Mouse (Mus musculus) granulocyte monocyte progenitor cell, adult 5-6 weeks (primary cell): ENCODE data around the gene Crlf3. TPM values are rescaled to one million over a fixed set of nuclear protein-coding genes. Genes with fewer than 3 reads are reported as not detected.

Experiments
- ATAC-seq: replicated peaks from 2 replicates; pipeline ENCODE4 v1.8.0; 2016; ENCODE audit warnings: mild to moderate bottlenecking, moderate TSS enrichment, inconsistent platforms; ENCODE audit not compliant: poor library complexity, severe bottlenecking
- total RNA-seq, 2 experiments: library from RNA; stranded (forward) in 1 of 2; stranded (reverse) in 1 of 2; fragments of 200-712, 200-1000 nt in 1 of 2; fragments of >200 nt in 1 of 2; fragmentation: Nextera tagmentation in 1 of 2; gene quantifications; 2 replicates each; pipeline ENCODE4 v1.2.3; 2014 to 2017

Gene Crlf3
- 85.9 and 104 TPM in 2 replicates for total RNA-seq (2014; fragmentation: Nextera tagmentation)
- total RNA-seq (2017): 95.3 and 97.5 TPM in 2 replicates

DNA sequence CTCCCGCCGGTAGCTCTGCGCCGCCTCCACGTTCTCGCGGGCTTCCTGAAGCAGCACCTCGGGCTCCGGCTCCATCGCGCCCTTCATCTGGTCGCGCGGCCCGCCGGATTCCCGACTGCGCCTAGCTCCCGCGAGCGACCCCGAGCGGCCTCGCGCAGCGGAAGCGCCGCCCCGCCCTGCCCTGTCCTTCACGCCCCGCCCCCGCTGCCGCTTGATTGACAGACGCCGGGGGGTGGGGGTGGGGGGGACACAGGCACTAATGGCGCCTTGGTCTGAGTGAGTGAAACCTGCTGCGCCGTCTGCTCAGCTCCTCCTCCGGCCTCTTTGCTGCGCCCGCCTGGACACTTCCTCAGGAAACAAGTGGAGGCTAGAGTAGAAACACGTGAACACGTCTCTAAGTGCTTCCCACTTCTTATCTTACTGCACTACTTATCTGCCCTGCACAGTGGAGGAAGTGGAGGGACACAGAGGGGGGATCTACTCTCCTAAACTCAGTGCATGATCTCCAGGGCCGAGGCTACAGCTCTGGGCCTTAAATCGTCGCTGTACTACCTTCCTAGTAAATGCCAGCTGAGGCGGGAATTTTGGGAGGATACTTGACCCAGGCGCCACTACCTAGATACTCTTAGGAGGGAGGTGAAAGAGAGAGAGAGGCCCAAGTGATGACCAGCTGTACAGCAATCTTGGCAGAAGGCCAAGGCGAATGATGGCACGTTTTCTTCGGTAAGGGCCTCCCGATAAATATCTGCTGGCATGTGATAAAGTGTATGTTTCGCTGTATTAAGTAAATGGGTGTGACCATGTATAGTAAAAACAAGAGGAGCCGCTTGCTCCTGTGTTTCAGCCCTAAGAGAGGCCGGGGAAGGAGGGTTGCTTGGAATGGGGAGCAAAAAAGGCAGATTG lies at the start of gene Crlf3:
Gene Crlf3, minus strand, starts transcription at position 166 of the 903 bp plus-strand sequence.
- peak; percentile 89 for ATAC-seq

DNA sequence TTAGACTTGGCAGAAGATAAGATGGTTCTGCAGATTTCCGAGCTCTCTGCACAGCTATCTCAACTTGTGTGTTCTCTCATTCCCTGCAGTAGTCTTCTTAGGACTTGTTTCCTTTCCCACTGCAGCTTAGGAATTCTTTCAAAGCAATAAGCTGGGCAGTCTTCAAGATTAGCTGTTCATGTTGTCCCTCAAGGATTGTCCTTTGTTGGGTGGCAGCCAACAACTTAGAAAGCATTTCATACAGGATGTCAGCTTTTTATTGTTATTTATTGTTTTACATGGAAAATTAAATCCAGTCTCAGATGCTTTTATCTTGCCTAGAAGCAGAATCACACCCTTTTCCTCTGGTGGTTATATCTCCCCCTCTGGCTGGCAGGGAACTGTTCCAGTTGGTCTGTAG lies 35.6 kb upstream of the Crlf3 start:
- no peak for ATAC-seq

DNA sequence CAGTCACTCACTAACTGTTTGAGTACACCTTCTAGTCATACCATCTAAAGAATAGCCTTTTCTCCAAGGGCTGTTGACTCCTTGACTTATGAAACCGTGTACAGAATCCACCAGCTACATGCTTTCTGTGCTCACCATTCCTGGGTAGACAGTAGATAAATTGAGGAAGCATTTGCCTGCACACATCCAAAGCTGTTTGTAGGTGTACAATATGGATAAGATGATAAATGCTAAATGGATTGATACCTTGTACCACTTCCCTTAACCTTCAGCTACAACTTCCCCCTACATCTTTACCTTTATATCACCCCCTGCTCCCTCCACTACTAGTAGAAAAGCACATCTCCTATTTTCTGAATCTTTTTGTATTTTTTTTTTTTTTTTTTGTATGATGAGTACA lies 23.6 kb upstream of the Crlf3 start:
- no peak for ATAC-seq

DNA sequence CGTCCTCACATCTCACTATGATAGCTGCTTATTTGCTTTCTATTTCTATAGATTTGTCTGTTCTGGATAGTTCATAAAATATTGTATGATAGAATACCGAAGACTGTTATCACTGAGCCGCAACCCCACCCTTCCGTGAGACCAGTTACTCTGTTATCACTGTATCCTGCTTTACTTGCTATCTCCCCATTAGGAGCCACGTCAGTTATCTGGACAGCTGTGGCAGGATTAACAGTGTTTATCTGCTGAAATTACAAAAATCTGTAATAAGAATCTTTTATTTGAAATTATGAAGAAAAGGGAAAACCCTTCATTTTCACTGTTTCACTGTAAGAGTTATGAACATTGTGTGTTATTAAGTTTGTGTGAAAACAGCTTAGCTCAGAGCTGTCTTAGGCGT lies 20.5 kb upstream of the Crlf3 start:
- ATAC-seq: no peak

DNA sequence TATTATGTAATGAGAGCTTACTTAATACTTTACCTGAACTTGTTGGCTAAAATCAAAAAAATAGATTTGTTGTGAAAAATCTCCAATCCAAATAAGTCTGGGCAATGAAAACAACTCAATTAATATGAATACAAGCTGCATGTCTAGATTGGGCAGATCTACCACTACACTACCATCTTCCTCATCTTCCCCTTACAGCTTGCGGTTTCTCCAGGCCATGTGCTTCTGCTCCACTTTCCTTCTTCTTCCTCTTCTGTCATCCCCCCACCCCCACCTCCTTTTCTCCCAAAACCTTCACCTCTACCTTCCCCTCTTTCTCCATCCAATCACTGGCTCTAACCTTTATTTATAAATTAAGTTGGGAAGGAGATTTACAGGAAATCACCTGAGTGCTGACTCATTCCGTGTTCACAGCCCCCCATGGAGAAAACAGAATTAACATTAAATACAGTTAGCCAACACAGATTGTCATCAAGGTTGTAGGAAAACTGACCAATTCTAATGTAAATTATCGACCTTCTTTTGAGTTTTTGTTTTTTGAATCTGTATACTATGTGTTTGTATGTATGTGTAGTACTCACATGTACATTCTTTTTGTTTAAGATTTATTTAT lies 17.8 kb upstream of the Crlf3 start:
- 0 out of 2 replicates have a peak, but pooled peaks have one; percentile 27 for ATAC-seq

DNA sequence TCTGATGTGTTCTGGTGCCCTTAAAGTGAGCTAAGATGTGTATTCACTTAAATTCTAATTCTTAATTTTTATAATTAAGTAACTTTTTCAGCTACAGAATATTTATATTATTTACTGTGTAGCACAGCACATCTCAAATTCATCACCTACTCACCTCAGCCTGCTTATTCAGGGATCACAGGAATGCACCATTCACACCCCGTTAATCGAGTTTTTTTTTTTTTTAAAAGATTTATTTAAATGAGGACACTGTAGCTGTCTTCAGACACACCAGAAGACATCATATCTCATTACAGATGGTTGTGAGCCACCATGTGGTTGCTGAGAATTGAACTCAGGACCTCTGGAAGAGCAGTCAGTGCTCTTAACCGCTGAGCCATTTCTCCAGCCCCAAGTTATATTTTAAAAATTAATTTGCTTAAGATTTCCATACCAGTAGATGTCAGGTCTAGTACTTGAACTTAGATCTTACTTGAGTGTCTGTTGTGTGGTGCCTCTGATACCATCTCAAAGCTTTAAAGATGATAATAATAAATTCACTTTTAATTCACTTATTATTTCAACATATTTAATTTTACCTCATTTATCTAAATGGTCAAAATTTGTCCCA lies 9.9 kb upstream of the Crlf3 start:
- ATAC-seq: no peak

DNA sequence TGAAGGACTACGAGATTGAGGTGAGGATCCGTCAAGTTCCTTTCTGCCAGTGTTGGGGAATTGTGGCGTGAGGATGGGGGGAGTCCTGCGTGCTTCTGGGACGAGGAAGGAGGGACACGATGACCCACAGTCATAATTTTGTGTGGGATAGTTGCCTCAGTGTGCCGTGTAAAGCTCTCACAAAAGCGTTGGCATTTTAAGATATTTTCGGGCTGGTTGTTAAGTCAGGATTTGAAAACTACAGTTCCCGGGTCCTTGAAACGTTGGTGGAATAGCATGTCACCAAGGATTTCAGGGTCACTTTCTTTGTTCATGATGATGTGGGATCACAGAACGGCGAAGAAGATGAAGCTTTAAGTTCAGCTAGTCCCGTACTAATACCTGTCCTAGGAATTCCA lies 9.0 kb upstream of the Crlf3 start:
- peak; percentile 19; the same call in 1 of the 2 replicates for ATAC-seq

DNA sequence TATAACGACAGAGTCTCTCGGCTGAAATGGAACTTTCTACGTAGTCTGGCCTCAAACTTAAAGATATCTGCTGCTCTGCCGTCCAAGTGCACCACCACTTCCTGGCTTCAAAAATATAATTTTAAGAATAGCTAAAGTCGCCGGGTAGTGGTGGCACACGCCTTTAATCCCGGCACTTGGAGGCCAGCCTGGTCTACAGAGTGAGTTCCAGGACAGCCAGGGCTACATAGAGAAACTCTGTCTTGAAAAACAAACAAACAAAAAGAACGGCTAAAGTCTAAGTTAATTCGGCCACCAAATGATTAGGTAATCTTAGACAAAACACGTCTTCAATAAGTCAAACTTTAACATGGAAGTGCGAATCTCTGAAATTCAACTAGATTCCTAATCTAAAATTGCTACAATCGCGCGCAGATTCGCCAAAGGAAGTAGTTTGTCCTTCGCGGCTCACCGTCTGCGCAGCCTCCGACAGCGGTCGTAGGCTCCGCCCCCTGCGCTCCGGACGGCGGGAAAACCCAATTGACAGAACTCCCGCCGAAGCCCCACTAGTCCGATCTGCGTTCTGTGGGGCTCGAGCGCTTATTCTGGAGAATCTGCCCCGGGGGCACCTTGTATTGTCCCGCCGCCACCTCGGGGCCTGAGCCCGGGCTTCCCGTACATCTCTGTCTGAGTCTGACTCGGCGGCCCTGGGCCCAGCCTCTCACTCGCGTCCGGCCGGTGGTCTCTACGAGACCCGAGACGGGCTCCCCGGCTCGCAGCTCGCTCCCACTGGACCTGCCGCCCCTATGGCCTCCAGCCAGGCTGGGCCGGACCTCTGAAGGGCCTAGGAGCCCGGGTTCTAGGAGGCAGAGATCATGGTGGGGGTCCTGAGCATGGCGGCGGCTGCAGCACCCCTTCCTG lies 8.4 kb upstream of the Crlf3 start, which contains the start of gene Atad5:
Gene Atad5, plus strand, starts transcription at position 484 of the 900 bp plus-strand sequence.
- peak; percentile 72 for ATAC-seq

DNA sequence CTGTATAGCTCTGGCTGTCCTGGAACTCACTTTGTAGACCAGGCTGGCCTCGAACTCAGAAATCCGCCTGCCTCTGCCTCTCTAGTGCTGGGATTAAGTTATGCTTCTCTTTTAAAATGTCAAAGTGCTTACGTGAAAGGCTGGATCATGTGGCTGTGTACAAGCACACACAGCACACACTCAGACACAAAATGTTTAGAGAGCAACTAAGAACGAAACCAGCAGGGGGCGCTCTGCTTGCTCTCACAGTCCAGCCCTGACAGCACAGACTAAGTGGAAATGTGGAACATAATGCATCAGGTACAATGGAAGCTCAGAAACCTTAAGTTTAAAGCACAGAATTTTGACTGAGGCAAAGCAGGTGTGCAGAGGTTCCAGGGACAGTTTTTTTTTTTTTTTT lies 6.1 kb upstream of the Crlf3 start:
- ATAC-seq: peak; percentile 66

DNA sequence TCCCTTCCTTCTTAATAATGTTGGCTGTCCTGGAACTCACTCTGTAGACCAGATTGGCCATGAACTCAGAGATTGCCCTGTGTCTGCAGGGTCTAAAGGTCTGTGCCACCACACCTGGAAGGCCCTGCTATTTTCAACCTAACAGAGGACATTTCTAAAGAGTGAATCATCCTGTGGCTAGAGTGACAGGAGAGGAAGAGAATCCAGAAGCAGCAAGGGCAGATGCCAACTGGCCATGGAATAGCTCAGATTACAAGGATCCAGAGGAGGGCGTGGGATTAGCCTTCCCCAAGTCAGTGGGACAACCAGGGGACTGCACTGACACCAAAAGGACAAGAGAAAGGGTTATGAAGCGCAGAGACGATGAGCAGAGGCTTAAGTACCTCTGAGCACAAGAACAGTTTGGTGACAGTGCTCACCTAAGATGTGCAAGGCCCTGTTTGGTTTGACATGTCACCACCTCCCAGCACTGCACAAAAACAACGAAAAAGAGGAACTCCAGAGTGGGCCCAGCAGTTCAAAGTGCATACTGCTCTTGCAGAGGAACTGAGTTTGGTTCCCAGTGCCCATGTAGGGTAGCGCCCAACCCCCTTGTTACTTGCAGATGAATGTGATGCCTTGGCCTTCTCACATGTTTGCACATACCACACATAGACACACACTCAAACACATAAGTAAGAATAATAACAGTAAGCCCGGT lies 4.7 kb upstream of the Crlf3 start:
- ATAC-seq: peak; percentile 44

DNA sequence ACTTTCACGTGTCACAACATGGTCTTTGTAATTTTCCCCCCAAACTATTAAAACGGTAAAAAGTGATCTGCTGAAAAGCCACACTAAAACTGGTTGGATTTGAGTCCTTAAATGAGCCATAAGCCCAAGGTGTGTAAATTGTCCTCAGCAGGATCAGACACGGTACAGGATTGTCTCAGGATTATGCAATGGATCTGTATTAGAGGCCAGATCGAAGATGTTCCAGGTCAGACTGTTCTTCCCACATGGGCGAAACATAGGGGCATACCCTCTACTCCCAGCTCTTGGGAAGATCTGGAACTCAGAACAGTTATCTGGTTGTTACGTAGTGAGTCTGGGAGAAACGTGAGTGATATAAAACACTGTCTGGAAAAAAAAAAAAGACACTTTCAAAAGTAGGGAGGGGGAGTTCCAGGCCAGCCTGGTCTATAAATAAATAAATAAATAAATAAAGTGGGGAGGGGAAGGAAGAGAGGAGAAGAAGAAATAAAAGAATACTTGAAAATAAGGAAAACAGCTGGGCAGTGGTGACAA lies 1.1 kb upstream of the Crlf3 start:
- no peak for ATAC-seq

DNA sequence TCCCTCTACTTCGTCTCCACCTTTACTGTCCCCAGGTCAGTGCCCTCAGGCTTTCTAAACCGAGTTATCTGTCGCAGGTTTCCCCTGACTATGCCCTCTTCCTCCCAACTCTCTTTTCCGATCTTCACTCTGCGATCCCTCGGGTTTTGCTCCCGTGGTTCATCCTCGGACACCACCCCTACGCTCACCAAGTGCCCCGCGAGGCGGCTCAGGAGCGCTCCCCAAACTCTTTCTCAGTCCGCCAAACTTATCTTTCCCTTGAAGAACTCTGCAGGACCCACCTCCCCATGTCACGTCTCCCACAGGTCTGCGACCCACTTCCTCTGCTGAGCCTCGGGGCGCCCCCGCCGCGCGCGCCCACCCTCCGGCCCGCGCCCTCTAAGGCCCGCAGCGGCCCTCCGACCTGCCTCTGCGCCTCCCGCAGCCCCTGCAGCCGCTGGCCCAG lies 388 bp downstream of the Crlf3 start:
- no peak; the same call in 1 of the 2 replicates for ATAC-seq

DNA sequence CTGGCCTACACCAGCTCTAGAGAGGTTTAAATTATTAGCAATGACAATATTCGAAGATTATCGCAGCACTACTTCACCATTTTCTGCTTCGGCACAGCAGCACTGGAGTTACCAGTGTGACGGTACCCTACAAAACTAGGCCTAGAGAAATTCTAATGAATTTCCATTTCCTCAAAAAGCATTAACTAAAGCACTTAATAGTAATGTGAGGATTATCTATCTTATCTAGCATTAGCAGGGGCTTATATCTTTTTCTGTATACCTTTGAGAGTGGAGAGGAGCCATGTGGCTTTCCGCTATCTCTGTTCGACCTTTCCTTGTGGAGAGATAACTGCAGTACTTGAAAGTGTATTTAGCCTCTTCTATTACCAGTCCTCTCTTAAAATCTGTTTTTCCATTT lies 1.0 kb downstream of the Crlf3 start:
- no peak for ATAC-seq

DNA sequence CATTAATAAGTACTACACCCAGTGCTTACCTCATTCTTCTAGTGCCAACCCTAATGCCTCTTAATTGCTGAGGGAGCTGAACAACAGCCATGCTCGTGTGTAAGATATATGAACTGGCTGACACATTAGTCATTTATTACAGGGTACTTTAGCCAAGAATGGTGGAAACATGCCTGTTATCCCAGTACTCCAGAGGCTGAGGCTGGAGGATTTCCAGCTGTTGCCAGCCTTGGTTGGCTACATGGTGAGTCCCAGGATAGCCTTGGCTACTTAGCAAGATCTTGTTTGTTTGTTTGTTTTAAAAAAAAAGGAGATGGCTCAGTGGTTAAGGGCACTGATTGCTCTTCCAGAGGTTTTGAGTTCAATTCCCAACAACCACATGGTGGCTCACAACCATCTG lies 2.0 kb downstream of the Crlf3 start:
- ATAC-seq: no peak

DNA sequence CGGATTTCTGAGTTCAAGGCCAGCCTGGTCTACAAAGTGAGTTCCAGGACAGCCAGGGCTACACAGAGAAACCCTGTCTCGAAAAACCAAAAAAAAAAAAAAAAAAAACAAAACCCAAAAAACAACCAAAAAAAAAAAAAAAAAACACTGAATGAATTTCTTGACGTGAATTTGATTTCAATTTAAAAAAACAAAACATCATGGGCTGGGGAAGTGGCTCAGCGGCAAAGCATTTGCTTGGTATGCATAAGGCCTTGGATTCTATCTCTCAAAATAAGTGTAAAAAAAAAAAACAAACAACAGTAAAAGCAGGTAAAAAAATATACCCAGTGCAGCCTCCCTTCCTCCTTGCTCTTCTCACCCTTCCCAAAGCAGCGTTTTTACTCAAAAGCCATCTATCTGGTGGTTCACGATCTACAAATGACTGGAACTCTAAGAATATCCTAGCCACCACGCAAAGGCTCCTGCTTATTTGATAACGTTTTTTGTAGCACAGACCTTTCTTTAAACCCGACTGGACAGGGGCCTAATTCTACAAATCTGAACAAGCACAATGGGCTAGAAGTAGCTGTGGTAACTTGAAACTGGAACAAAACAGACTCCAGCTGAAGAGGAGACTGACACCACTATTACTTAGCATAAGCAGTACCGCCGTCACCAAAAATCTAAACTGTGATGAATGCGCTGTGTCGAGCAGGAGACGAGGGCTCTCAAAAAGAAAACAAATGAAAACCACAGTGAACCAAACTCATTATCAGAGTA lies 2.8 kb downstream of the Crlf3 start:
- ATAC-seq: no peak

DNA sequence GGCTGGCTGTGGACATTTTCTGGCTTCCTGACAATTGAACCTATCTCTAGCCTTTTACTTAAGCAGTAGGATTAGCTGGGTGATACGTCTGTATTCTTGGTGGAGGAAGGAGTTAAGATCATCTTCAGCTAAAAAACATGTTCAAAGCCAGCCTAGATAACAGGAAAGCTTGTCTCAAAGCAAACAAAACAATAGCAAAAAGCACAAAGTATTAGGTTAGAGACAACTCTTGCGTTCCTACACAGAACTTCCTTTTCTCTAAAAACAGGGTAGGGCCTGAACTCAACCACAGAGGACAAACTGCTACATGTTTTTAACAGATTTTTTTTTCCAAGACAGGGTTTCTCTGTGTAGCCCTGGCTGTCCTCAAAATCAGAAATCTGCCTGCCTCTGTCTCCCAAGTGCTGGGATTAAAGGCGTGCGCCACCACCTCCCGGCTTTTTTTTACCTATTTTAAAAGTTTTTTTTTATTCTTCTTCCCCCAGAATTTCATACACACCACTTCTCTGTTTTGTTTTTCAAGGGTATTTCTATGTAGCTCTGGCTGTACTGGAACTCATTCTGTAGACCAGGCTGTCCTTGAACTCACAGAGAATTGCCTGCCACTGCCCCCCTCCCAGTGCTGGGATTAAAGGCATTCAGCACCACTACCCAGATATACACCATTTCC lies 5.0 kb downstream of the Crlf3 start:
- ATAC-seq: no peak

DNA sequence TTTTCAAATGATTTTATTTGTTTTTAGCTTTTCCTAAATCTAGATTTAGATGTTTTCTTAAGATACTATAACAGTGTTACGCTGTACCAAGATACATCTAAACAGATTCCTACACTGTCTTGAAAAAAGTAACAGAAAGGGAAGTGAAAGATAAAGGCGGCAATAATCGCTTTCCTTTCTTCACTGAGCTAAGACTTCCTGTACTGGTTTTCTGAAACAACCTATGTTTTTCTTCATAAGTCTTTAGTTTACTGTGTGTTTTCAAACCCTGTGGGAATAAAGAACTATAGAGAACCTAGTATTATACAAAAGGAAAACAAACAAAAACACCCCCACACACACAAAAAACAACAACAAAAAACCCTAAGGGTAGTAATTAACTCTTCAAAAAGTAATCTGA lies 8.4 kb downstream of the Crlf3 start:
- ATAC-seq: peak; percentile 20; the same call in 1 of the 2 replicates

DNA sequence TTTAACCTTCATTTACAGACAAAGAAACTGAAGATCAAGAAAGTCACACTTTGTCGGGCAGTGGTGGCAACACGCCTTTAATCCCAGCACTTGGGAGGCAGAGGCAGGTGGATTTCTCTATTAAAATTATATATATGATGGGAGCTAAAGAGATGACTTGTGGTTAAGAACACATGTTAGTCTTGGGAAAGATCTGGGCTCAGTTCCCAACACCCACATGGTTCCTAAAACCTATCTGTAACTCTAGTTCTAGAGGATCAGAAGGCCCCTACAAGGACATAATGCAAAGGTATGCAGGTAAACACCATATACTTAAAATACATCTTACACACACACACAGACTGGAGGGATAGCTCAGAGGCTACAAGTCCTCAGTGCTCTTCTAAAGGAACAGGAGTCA lies 9.8 kb downstream of the Crlf3 start:
- no peak for ATAC-seq
